Mouse (Mus musculus) liver, embryonic 11.5 days (tissue): Measurements from ENCODE around the gene Mycbp2. TPM values are rescaled to one million over a fixed set of nuclear protein-coding genes. Genes with fewer than 3 reads are reported as not detected.

Experiments
- ATAC-seq: fragments of 200-750 bp; cut with Nextera tagmentation; replicated peaks from 2 replicates; pipeline ENCODE4 v1.8.0; 2017; ENCODE audit warnings: moderate number of reproducible peaks, mild to moderate bottlenecking, moderate TSS enrichment, moderate library complexity; ENCODE audit not compliant: low FRiP score
- DNase-seq: peaks from one replicate; pipeline ENCODE4 v3.0.0-alpha.2; 2017; ENCODE audit warnings: low spot score
- H3K27ac ChIP-seq: fragments of 300-500 bp; sonication (generic); 2 replicates; pipeline ENCODE4 v1.5.1; 2014; ENCODE audit warnings: mild to moderate bottlenecking, low read depth, low read length, control low read depth
- H3K27me3 ChIP-seq: fragments of 300-500 bp; sonication (generic); replicated peaks from 2 replicates; pipeline ENCODE4 v1.6.1; 2014; ENCODE audit warnings: low read length, mixed read lengths; ENCODE audit not compliant: control insufficient read depth, insufficient read depth
- H3K36me3 ChIP-seq: fragments of 300-500 bp; sonication (generic); 2 replicates; pipeline ENCODE4 v1.6.1; 2014; ENCODE audit warnings: mild to moderate bottlenecking, low read length, moderate library complexity, mixed read lengths; ENCODE audit not compliant: control insufficient read depth, insufficient read depth
- H3K4me1 ChIP-seq: fragments of 300-500 bp; sonication (generic); replicated peaks from 2 replicates; pipeline ENCODE4 v1.6.1; 2014; ENCODE audit warnings: low read length, mixed read lengths; ENCODE audit not compliant: control insufficient read depth, insufficient read depth
- H3K4me2 ChIP-seq: fragments of 300-500 bp; sonication (generic); 2 replicates; pipeline ENCODE4 v1.6.1; 2014; ENCODE audit warnings: mild to moderate bottlenecking, control low read depth, moderate library complexity
- H3K4me3 ChIP-seq: fragments of 300-500 bp; sonication (generic); 2 replicates; pipeline ENCODE4 v1.5.1; 2014; ENCODE audit warnings: low read depth, low read length, control low read depth
- H3K9ac ChIP-seq: fragments of 300-500 bp; sonication (generic); 2 replicates; pipeline ENCODE4 v1.6.1; 2014; ENCODE audit warnings: low read depth, low read length, control low read depth
- H3K9me3 ChIP-seq: fragments of 300-500 bp; sonication (generic); 2 replicates; pipeline ENCODE4 v1.6.1; 2016; ENCODE audit warnings: low read length, inconsistent platforms, mixed read lengths; ENCODE audit not compliant: control insufficient read depth
- WGBS: fragments of 180-500 bp; shearing (Covaris S2); extraction: QIAGEN DNeasy Blood & Tissue Kit; methylation state at CpG from one replicate; pipeline ENCODE4 v1.1.7; 2014; 5-methylcytosine and 5-hydroxymethylcytosine counted together
- polyA plus RNA-seq: library from polyadenylated mRNA; unstranded; fragments of >200 nt; fragmentation: Nextera tagmentation; extraction: Ambion mirVana; gene quantifications from 2 replicates; pipeline ENCODE4 v1.2.1, GENCODE M21; 2014

The Mycbp2 gene
- 16.6 and 17.7 TPM in 2 replicates for polyA plus RNA-seq

DNA sequence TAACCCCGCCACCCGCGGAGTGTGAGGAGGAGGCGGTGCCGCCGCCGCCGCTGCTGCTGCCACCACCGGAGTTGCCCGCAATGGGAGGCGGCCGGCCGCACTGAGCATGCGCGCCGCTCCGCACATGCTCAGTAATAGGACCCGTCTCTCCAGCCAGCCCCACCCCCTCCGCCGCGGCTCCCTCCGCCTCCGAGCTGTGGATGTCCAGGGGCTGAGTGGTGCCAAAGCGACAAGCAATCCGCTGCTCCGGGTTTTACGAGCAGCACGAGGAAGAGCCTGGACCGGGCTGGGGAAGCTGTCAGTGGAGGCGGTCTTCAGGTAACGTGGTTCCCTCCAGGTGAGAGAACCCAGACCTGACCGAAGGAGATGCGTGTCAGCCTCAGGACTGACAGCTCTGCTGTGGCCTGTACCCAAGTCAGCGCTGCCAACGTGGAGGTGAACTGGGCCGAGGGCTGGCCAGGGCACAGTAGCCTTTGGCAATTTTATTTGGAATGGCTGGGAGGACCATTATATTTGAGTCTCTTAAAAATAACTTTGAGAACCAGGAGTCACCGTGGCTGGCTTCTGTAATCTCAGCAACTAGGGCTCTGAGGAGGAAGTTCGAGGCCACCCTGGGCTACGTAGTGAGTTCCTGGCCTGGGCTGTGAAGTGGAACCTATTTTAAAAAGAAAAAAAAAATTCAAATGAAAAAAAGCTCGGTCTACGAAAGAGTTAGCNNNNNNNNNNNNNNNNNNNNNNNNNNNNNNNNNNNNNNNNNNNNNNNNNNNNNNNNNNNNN lies at the start of gene Mycbp2:
Mycbp2 (minus strand) TSS at position 86 of the 777 bp plus-strand sequence.
- no peaks in the 10 kb centered on the region for H3K36me3 ChIP-seq
- WGBS = 5% methylated on average over 39 of the region's 41 CpGs
- H3K4me2 ChIP-seq = peak within 1 kb of the TSS; percentile 92
- H3K9ac ChIP-seq = peak within 1 kb of the TSS; percentile 83
- H3K4me3 ChIP-seq = peak within 1 kb of the TSS; percentile 75
- H3K27ac ChIP-seq = peak within 1 kb of the TSS; percentile 89
- H3K9me3 ChIP-seq = no peaks in the 10 kb centered on the region
- peaks cover 27% of the 10 kb centered on the region for H3K4me1 ChIP-seq
- H3K27me3 ChIP-seq = no peaks in the 10 kb centered on the region
- DNase-seq (peak; percentile 98), ATAC-seq (peak; percentile 92)

DNA sequence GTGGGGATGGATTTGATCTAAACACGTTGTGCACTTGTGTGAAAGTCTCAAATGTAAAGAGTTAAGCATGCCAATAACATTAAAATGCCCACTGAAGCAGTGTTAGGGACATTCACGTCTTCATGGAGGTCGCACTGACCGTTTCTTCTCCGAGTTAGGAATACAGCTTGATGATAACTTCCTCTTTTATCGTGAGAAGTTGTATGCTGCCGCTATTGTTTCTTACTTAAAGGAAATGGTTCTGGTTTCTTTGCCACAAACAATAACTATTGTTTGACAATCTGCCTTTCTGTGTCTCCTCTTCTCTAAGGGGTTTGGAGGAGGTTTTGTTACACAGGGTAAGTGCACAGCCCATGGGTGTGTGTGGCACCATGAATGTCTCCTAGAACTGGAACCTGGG lies 45.8 kb upstream of the Mycbp2 start:
- no peak for DNase-seq
- Histone ChIP-seq H3K9ac (no peak overlapping the region), H3K4me1 (no peaks in the 10 kb centered on the region), H3K4me3 (no peak overlapping the region), H3K27me3 (no peaks in the 10 kb centered on the region), H3K9me3 (no peaks in the 10 kb centered on the region), H3K36me3 (no peaks in the 10 kb centered on the region), H3K4me2 (no peak overlapping the region), H3K27ac (no peak overlapping the region)
- no peak for ATAC-seq
- WGBS = 48% methylated on average over 7 of the region's 7 CpGs

DNA sequence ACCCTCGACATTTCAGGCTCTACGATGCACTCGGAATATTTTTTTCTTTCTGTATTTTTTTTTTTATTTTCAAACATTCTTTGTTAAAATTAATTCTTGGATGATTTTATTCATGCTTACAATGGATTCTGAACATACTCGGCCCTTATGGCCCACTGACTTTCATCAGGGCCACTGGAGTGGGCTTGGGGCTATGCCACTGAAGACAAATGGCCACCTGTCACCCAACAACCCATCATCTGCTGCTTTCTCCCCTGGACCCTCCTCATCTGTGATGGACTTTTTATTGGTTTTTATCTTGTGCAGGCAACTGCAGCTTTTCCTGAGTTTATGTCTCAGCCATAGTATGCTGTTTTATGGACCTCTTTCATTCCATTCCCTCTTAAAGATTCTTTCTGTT lies 40.8 kb upstream of the Mycbp2 start:
- WGBS = 81% methylated on average over 4 of the region's 4 CpGs
- DNase-seq (no peak), ATAC-seq (no peak)
- H3K27ac ChIP-seq = no peak overlapping the region
- no peaks in the 10 kb centered on the region for H3K27me3 ChIP-seq
- H3K4me2 ChIP-seq = no peak overlapping the region
- H3K4me1 ChIP-seq = no peaks in the 10 kb centered on the region
- no peak overlapping the region for H3K4me3 ChIP-seq
- H3K9ac ChIP-seq = no peak overlapping the region
- H3K9me3 ChIP-seq = no peaks in the 10 kb centered on the region
- no peaks in the 10 kb centered on the region for H3K36me3 ChIP-seq

DNA sequence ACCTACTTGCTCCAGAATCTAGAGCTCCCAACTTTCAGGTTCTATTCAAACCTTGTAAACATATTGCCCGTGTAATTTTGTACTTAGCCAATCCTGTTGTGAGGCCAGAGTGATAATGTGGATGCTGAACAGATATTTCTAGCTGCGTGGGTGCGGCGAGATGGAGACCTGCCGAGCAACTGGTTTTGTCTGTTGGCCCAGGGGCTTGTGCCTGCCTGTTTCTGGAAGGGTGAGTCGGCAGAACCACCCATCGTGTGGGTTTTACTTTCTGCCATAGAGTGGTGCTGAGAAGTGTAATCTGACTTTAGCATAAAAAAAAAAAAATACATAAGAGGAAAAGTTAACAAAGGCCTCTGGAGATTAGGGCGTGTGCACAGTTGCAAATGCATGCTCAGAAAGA lies 40.3 kb upstream of the Mycbp2 start:
- H3K9me3 ChIP-seq = no peaks in the 10 kb centered on the region

DNA sequence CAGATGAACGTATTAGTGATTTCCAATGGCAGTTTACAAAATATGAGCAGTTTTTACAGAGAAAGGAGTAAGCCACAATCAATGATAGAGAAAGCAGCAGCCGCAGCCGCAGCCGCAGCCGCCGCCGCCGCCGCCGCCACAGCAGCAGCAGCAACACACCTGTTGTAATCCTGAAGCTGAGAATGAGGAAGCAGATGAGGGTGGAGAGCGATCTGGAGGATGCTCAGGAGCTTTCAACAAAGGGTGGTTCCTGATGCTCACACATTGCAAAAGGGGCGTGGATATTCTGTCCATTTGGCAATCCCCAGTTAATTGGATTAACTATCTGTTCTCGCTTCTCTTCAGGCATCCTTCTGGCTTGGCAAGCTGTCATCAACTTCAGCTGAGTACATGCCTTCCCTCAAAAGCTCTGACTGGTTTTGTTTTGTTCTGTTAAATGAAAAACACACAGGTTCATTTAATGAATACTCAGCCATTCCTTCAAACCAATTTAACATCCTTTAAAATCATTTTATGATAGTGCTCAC lies 38.5 kb upstream of the Mycbp2 start:
- H3K27me3 ChIP-seq = no peaks in the 10 kb centered on the region

More for the DNA sequence above, 40.3 kb upstream of the Mycbp2 start:
- no peaks in the 10 kb centered on the region for H3K27me3 ChIP-seq
- 75% methylated on average over 8 of the region's 8 CpGs for WGBS
- ATAC-seq (no peak), DNase-seq (no peak)
- H3K4me3 ChIP-seq = no peak overlapping the region
- H3K4me1 ChIP-seq = no peaks in the 10 kb centered on the region
- H3K4me2 ChIP-seq = no peak overlapping the region
- no peak overlapping the region for H3K9ac ChIP-seq
- H3K27ac ChIP-seq = no peak overlapping the region
- H3K36me3 ChIP-seq = no peaks in the 10 kb centered on the region

DNA sequence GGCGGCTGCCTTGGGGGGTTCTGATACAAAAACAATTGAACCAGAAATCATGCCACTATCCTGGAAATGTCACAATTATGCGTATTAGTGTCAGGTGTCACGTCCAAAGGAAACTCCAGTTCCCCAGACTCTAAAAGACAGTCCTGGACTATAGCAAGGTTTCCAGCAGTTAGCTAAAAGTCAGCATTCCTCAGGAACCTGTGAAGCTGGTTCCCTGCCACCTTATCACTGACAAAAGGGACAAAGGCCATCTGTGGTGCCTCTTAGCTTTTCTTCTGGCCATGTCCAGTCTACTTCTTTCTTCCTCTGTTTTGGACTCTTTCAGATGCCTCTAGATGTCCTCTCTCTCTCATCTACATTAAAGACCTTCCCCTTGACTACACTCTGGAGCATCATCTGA lies 32.1 kb upstream of the Mycbp2 start:
- H3K9me3 ChIP-seq = no peaks in the 10 kb centered on the region
- 75% methylated on average over 3 of the region's 3 CpGs for WGBS

More for the DNA sequence above, 38.5 kb upstream of the Mycbp2 start:
- no peak overlapping the region for H3K27ac ChIP-seq
- H3K4me3 ChIP-seq = no peak overlapping the region
- 57% methylated on average over 13 of the region's 13 CpGs for WGBS
- no peaks in the 10 kb centered on the region for H3K4me1 ChIP-seq
- no peak for DNase-seq
- H3K9me3 ChIP-seq = no peaks in the 10 kb centered on the region
- no peak for ATAC-seq
- no peak overlapping the region for H3K9ac ChIP-seq
- no peak overlapping the region for H3K4me2 ChIP-seq
- H3K36me3 ChIP-seq = no peaks in the 10 kb centered on the region

DNA sequence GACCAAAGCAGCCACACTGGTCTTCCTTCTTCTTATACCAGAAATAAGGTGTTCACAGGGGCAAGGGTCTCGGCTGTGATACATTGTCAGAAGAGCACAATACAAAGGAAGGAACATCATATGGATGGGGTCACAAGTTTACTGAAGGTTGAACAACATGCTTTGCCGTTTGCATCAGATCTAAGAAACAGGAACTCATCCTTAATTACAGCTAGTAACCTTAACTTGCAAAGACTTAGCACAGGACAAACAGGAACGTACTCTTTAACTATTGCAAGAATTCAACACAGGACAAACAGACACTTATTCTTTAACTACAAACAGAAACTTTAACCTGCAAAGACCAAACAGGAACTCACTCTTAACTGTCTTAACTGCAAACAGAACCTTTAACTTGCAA lies 30.2 kb upstream of the Mycbp2 start:
- 71% methylated on average over 3 of the region's 3 CpGs for WGBS
- Histone ChIP-seq H3K9me3 (no peaks in the 10 kb centered on the region), H3K9ac (no peak overlapping the region), H3K4me3 (no peak overlapping the region), H3K4me1 (no peaks in the 10 kb centered on the region), H3K27ac (no peak overlapping the region), H3K36me3 (no peaks in the 10 kb centered on the region), H3K4me2 (no peak overlapping the region), H3K27me3 (no peaks in the 10 kb centered on the region)
- no peak for ATAC-seq
- DNase-seq = no peak

More for the DNA sequence above, 32.1 kb upstream of the Mycbp2 start:
- Histone ChIP-seq H3K4me2 (no peak overlapping the region), H3K36me3 (no peaks in the 10 kb centered on the region), H3K9ac (no peak overlapping the region), H3K4me3 (no peak overlapping the region), H3K27ac (no peak overlapping the region), H3K27me3 (no peaks in the 10 kb centered on the region), H3K4me1 (no peaks in the 10 kb centered on the region)
- ATAC-seq = no peak
- no peak for DNase-seq

DNA sequence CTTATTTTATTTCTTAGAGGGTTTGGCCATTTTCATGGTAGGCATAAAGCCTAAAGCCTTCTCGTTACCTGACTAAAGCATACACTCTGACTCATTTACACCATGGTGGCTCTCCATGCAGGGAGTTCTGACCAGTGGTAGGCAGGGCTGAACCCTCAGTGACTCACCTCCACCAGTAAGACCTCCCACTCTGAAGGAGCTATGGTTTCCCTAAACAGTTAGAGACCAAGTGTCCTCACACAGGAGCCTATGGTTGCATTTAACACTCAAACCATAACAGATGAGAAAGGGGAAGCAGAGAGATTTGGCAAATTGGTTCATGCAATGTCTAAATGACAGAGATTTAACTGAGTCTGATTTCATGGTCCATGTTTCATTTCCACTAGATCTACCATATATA lies 28.9 kb upstream of the Mycbp2 start:
- Histone ChIP-seq H3K4me3 (no peak overlapping the region), H3K27me3 (no peaks in the 10 kb centered on the region), H3K9ac (no peak overlapping the region), H3K4me2 (no peak overlapping the region), H3K27ac (no peak overlapping the region), H3K4me1 (no peaks in the 10 kb centered on the region), H3K36me3 (no peaks in the 10 kb centered on the region), H3K9me3 (no peaks in the 10 kb centered on the region)
- no peak for DNase-seq
- no peak for ATAC-seq
- WGBS = 77% methylated on average over 1 of the region's 1 CpGs

DNA sequence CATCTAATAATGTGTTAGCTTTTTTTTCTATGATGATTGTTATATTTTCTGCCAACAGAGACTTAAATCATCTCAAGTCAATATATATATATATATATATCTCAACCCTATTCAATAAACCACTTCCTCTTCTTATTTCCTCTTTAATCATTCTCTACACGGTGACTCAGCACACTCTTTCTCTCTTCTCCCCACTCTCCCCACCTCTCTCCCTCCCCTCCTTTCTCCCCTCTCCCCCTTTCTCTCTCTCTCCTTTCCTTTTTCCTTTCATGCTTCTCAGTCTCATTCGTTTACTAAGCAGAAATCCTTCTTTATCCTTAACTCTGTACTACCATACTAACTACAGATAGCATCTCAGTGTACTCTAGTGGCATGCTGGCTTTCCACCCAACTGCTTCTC lies 16.6 kb upstream of the Mycbp2 start:
- Histone ChIP-seq H3K36me3 (no peaks in the 10 kb centered on the region), H3K4me2 (no peak overlapping the region), H3K9me3 (no peaks in the 10 kb centered on the region), H3K4me3 (no peak overlapping the region), H3K4me1 (no peaks in the 10 kb centered on the region), H3K27ac (no peak overlapping the region), H3K9ac (no peak overlapping the region), H3K27me3 (no peaks in the 10 kb centered on the region)
- WGBS = 40% methylated on average over 2 of the region's 2 CpGs
- ATAC-seq (no peak), DNase-seq (no peak)
